Mouse (Mus musculus) neural tube, embryonic 12.5 days (tissue): ENCODE data around the gene Cyb5rl. TPM values are rescaled to one million over a fixed set of nuclear protein-coding genes. Genes with fewer than 3 reads are reported as not detected.

Experiments used
- ATAC-seq: fragments of 200-750 bp; cut with Nextera tagmentation; 2 replicates; pipeline ENCODE4 v1.8.0; 2017; ENCODE audit warnings: low read depth, mild to moderate bottlenecking, moderate TSS enrichment, moderate library complexity; ENCODE audit not compliant: low FRiP score
- H3K27ac ChIP-seq: fragments of 300-500 bp; sonication (generic); 2 replicates; pipeline ENCODE4 v1.5.1; 2016
- H3K27me3 ChIP-seq: fragments of 300-500 bp; sonication (generic); replicated peaks from 2 replicates; pipeline ENCODE4 v1.6.1; 2016; ENCODE audit warnings: mild to moderate bottlenecking
- H3K36me3 ChIP-seq: fragments of 300-500 bp; sonication (generic); 2 replicates; pipeline ENCODE4 v1.6.1; 2016; ENCODE audit warnings: mild to moderate bottlenecking
- H3K4me1 ChIP-seq: fragments of 300-500 bp; sonication (generic); 2 replicates; pipeline ENCODE4 v1.6.1; 2016
- H3K4me2 ChIP-seq: fragments of 300-500 bp; sonication (generic); replicated peaks from 2 replicates; pipeline ENCODE4 v1.6.1; 2016; ENCODE audit warnings: mild to moderate bottlenecking
- H3K4me3 ChIP-seq: fragments of 300-500 bp; sonication (generic); 2 replicates; pipeline ENCODE4 v1.5.1; 2016
- H3K9ac ChIP-seq: fragments of 300-500 bp; sonication (generic); 2 replicates; pipeline ENCODE4 v1.6.1; 2016; ENCODE audit warnings: mild to moderate bottlenecking
- H3K9me3 ChIP-seq: fragments of 300-500 bp; sonication (generic); 2 replicates; pipeline ENCODE4 v1.6.1; 2016; ENCODE audit warnings: mild to moderate bottlenecking
- WGBS: fragments of 180-500 bp; shearing (Covaris S2); methylation state at CpG from one replicate; pipeline ENCODE4 v1.1.7; 2016; 5-methylcytosine and 5-hydroxymethylcytosine counted together
- polyA plus RNA-seq: library from polyadenylated mRNA; unstranded; fragments of >200 nt; fragmentation: Nextera tagmentation; extraction: Ambion mirVana; gene quantifications from 2 replicates; pipeline ENCODE4 v1.2.1, GENCODE M21; 2016

Cyb5rl gene
- polyA plus RNA-seq, 1 experiment from 2014 or later = 5.2 TPM

DNA sequence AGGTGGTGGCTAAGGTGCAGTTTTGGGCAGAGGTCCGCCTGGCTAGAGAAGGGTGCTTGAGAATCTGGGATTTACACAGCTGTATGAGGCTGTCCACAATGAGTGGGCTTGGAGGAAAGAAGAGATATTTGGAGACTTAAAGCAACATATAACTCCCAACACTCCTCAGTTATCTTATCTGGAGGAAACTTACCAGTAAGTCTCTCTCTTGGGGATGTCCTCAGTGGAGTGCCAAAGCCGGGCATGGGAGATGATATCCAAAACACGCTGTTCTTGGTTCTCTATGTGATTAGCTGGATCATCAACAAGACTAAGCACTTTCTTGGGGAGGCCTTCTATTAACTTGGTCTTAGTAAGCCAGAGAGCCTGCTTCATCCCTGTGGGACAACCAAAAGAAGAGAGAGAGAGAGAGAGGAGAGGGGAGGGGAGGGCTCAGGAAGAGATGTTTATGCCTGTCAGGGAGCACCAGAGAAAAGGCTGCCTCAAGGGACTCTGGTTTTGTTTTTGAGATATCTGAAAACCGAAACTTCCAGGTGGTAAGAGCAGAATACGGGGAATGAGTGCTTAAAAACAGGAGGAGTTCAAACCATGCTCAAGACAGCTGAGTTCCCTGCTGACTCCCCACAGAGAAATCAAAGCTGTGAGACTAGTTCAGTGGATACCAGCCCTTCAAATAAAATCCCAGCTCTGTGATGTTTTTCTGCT lies 2.2 kb upstream of the Cyb5rl start:
- Histone ChIP-seq H3K4me2 (no peak overlapping the region), H3K36me3 (peaks cover 49% of the 10 kb centered on the region), H3K4me1 (peaks cover 16% of the 10 kb centered on the region), H3K27me3 (no peaks in the 10 kb centered on the region), H3K9ac (no peak overlapping the region), H3K27ac (no peak overlapping the region), H3K9me3 (no peaks in the 10 kb centered on the region), H3K4me3 (no peak overlapping the region)
- WGBS = 92% methylated on average over 5 of the region's 5 CpGs
- no peak for ATAC-seq

DNA sequence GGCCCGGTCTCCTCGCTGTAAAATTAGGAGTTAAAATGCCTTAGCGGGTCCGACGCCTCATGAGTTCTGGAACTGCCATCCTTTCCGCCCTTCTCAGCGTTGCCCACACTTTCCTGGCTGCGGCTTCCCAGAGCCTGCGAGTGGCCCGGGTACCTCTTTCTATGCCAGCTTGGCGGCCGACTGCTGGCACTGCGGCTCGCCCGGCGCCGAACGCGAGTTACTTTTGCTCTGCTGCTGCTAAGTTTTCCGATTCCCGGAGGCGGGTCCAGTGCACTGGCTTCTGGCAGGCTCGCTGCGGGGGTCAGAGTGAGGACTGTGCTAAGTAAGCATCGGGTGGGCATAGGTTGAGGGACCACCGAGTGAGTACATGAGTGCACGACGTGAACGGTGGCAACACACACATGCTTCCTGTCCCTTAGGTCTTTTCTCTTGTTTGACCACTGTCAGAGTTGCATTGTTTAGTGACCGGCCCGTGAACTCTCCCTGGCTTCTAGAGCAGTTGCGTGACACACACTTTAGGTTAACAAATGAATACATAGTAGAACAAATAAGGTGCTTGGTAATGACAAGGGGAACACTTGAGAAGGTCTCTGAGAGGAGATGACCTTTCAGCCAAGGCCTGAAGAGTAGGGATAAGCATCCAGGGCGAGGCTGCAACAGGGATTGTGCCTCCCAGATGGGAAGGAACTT lies 508 bp downstream of the Cyb5rl start:
- Histone ChIP-seq H3K4me1 (peaks cover 16% of the 10 kb centered on the region), H3K4me3 (peak overlapping the region; percentile 92), H3K27me3 (no peaks in the 10 kb centered on the region), H3K36me3 (peaks cover 24% of the 10 kb centered on the region), H3K9me3 (no peaks in the 10 kb centered on the region), H3K4me2 (peak overlapping the region; percentile 97), H3K27ac (no peak overlapping the region), H3K9ac (peak overlapping the region; percentile 88)
- 3% methylated on average over 33 of the region's 33 CpGs for WGBS
- ATAC-seq = peak; percentile 60; the same call in 1 of the 2 replicates

- no peak overlapping the region for H3K4me2 ChIP-seq
- no peaks in the 10 kb centered on the region for H3K36me3 ChIP-seq
- H3K27me3 ChIP-seq = no peaks in the 10 kb centered on the region
- H3K4me3 ChIP-seq = no peak overlapping the region
- no peaks in the 10 kb centered on the region for H3K9me3 ChIP-seq
- no peak for ATAC-seq
- no peak overlapping the region for H3K9ac ChIP-seq
- H3K27ac ChIP-seq = no peak overlapping the region
- WGBS = 88% methylated on average over 9 of the region's 9 CpGs
- H3K4me1 ChIP-seq = peaks cover 4% of the 10 kb centered on the region
These were observed 5.6 kb downstream of the Cyb5rl start for GRCm38 (mm10) chr4:107072343-107072742.

DNA sequence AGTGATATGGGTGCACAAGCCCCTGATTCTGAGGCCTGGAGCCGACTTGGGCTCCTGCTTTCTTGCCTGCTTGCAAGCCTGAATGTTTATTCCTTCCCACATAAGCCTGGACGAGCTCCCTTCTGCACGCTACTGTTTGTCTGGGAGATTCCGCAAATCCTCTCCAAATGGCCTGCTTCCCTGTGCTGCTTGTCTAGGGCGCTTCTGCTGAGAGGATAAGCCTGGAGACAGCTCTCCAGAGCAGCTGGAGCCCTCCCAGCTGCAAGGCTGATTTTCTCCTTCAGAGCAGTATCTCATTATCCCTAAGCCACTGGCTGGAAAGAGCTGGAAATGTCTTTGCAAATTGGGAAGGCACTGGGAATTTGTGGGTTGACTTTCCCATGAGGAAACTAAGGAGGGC lies 8.7 kb downstream of the Cyb5rl start:
- H3K4me3 ChIP-seq = no peak overlapping the region
- no peaks in the 10 kb centered on the region for H3K9me3 ChIP-seq
- no peaks in the 10 kb centered on the region for H3K27me3 ChIP-seq
- no peaks in the 10 kb centered on the region for H3K4me1 ChIP-seq
- no peak overlapping the region for H3K4me2 ChIP-seq
- ATAC-seq = no peak
- H3K9ac ChIP-seq = no peak overlapping the region
- 85% methylated on average over 5 of the region's 5 CpGs for WGBS
- no peaks in the 10 kb centered on the region for H3K36me3 ChIP-seq
- H3K27ac ChIP-seq = no peak overlapping the region

DNA sequence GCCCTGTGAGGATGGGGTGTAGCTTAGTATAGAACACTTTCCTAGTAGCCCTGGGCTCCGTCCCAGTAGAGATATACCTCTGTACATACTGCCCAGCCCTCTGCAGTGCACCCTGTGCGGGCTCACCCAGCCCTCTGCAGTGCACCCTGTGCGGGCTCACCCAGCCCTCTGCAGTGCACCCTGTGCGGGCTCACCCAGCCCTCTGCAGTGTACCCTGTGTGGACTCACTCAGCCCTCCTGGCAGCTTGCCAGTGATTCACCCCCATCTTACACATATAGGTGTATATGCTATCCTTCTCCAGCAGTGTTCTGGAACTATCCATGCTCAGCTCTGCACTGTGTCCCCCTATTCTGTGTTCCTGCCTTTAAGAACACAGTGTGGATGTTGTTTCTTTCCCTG lies 12.1 kb downstream of the Cyb5rl start:
- 94% methylated on average over 4 of the region's 4 CpGs for WGBS
- no peak overlapping the region for H3K4me2 ChIP-seq
- H3K4me3 ChIP-seq = no peak overlapping the region
- H3K27me3 ChIP-seq = no peaks in the 10 kb centered on the region
- no peak for ATAC-seq
- H3K4me1 ChIP-seq = peaks cover 3% of the 10 kb centered on the region
- H3K27ac ChIP-seq = no peak overlapping the region
- no peak overlapping the region for H3K9ac ChIP-seq
- H3K9me3 ChIP-seq = no peaks in the 10 kb centered on the region
- no peaks in the 10 kb centered on the region for H3K36me3 ChIP-seq

DNA sequence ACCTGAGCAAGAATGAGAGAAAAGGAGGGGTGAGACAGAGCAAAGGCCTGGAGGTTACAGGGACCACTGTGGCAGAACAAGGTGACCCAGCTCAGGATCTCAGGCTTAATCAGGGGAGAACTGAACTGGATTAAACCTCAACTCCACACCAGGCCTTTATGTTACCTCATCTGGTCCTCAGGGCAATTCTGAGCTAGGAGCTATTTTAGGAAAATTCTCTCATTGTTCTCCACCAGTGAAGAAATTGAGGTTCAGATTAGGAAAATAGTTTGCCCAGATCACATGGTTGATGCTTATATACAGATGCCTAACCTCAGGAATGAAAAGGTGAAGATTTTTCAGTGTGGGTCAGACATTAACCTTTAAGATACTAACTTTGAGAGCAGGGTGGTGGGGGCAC lies 12.9 kb downstream of the Cyb5rl start:
- no peaks in the 10 kb centered on the region for H3K9me3 ChIP-seq
- peaks cover 12% of the 10 kb centered on the region for H3K4me1 ChIP-seq
- no peak overlapping the region for H3K4me3 ChIP-seq
- H3K4me2 ChIP-seq = no peak overlapping the region
- ATAC-seq = no peak
- H3K27me3 ChIP-seq = no peaks in the 10 kb centered on the region
- H3K9ac ChIP-seq = no peak overlapping the region
- no peak overlapping the region for H3K27ac ChIP-seq
- H3K36me3 ChIP-seq = no peaks in the 10 kb centered on the region

GRCm38 (mm10) chr4:107082185-107082584 lies 15.4 kb downstream of the Cyb5rl start:
- WGBS = 91% methylated on average over 3 of the region's 3 CpGs
- H3K4me1 ChIP-seq = peaks cover 19% of the 10 kb centered on the region
- ATAC-seq = no peak
- no peak overlapping the region for H3K9ac ChIP-seq
- H3K27ac ChIP-seq = no peak overlapping the region
- H3K4me2 ChIP-seq = no peak overlapping the region
- H3K36me3 ChIP-seq = no peaks in the 10 kb centered on the region
- H3K9me3 ChIP-seq = no peaks in the 10 kb centered on the region
- no peaks in the 10 kb centered on the region for H3K27me3 ChIP-seq
- H3K4me3 ChIP-seq = no peak overlapping the region

- Histone ChIP-seq H3K27ac (no peak overlapping the region), H3K9ac (no peak overlapping the region), H3K4me2 (no peak overlapping the region), H3K4me1 (peaks cover 19% of the 10 kb centered on the region), H3K27me3 (no peaks in the 10 kb centered on the region), H3K9me3 (no peaks in the 10 kb centered on the region), H3K36me3 (no peaks in the 10 kb centered on the region), H3K4me3 (no peak overlapping the region)
- WGBS = 95% methylated on average over 4 of the region's 4 CpGs
- no peak for ATAC-seq
These were observed 16.3 kb downstream of the Cyb5rl start for GRCm38 (mm10) chr4:107083126-107083525.

DNA sequence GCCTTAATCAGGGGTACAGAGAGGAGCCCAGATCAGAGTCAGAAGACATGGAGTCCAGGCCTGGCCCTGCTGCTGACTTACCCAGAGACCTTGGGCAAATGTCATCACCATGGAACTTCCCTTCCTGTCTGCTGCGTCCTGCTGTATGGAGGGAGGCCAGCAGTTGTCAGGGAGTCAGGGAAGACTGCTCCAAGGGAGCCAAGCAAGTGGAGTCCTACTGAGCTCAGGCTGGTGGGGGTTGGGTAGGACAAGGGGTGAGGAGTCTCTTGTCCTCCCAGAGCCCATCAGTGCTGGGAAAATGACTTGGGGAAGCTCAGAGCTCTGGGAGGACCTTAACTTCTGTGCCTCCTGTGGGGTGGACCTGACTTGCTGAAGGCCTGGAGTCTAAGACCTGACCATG lies 17.6 kb downstream of the Cyb5rl start:
- no peaks in the 10 kb centered on the region for H3K36me3 ChIP-seq
- H3K4me2 ChIP-seq = peak overlapping the region; percentile 27; the same call in 1 of the 2 replicates
- peak; percentile 52 for ATAC-seq
- no peak overlapping the region for H3K9ac ChIP-seq
- WGBS = 23% methylated on average over 1 of the region's 1 CpGs
- H3K27ac ChIP-seq = peak overlapping the region; percentile 65
- no peak overlapping the region for H3K4me3 ChIP-seq
- H3K9me3 ChIP-seq = no peaks in the 10 kb centered on the region
- no peaks in the 10 kb centered on the region for H3K27me3 ChIP-seq
- peaks cover 19% of the 10 kb centered on the region for H3K4me1 ChIP-seq

GRCm38 (mm10) chr4:107084858-107085257 lies 18.1 kb downstream of the Cyb5rl start:
- ATAC-seq = peak; percentile 95
- H3K9ac ChIP-seq = no peak overlapping the region
- no peaks in the 10 kb centered on the region for H3K36me3 ChIP-seq
- H3K4me3 ChIP-seq = no peak overlapping the region
- H3K27me3 ChIP-seq = no peaks in the 10 kb centered on the region
- peak overlapping the region; percentile 27; the same call in 1 of the 2 replicates for H3K4me2 ChIP-seq
- 4% methylated on average over 6 of the region's 6 CpGs for WGBS
- H3K27ac ChIP-seq = peak overlapping the region; percentile 65
- no peaks in the 10 kb centered on the region for H3K9me3 ChIP-seq
- peaks cover 19% of the 10 kb centered on the region for H3K4me1 ChIP-seq

DNA sequence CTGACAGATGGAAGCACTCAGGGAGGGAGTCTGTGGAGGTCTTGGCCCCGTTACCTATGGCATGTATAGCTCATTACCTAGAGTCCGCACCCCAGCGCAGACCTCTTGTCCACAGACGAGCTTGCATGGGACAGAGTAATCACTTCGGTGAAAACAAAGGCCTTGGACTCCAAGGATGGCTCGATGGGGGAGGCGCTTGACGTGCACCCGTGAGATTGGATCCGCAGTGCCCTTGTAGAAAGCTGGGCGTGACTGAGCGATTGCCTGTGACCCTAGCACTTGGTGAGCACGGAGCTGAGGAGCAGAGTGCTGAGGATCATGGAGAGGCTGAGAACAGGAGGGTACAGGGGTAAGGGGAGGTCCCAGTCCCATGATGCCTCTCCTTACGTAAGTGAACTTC lies 24.9 kb downstream of the Cyb5rl start:
- no peak overlapping the region for H3K4me2 ChIP-seq
- H3K27me3 ChIP-seq = no peaks in the 10 kb centered on the region
- WGBS = 87% methylated on average over 14 of the region's 14 CpGs
- H3K4me1 ChIP-seq = peaks cover 9% of the 10 kb centered on the region
- ATAC-seq = no peak
- H3K36me3 ChIP-seq = no peaks in the 10 kb centered on the region
- no peak overlapping the region for H3K9ac ChIP-seq
- no peaks in the 10 kb centered on the region for H3K9me3 ChIP-seq
- no peak overlapping the region for H3K4me3 ChIP-seq
- H3K27ac ChIP-seq = no peak overlapping the region

- Histone ChIP-seq H3K27me3 (no peaks in the 10 kb centered on the region), H3K4me1 (peaks cover 22% of the 10 kb centered on the region), H3K4me2 (no peak overlapping the region), H3K36me3 (no peaks in the 10 kb centered on the region), H3K9me3 (no peaks in the 10 kb centered on the region), H3K9ac (no peak overlapping the region), H3K27ac (no peak overlapping the region), H3K4me3 (no peak overlapping the region)
- ATAC-seq = no peak
- 83% methylated on average over 16 of the region's 16 CpGs for WGBS
These were observed 27.8 kb downstream of the Cyb5rl start for GRCm38 (mm10) chr4:107094484-107095187.
